Mouse (Mus musculus) large intestine, adult 2 months (tissue): ENCODE results near the gene Gm29133. TPM values are rescaled to one million over a fixed set of nuclear protein-coding genes. Genes with fewer than 3 reads are reported as not detected.

ENCODE experiments used
- polyA plus RNA-seq: library from polyadenylated mRNA; depleted of rRNA; stranded (reverse); fragments of >200 nt; gene quantifications from 2 replicates; pipeline ENCODE4 v1.2.3, GENCODE M21; 2012; rRNA removed

Gene Gm29133
- polyA plus RNA-seq, 1 experiment = not detected

Other genes starting within 250 kb of the Gm29133 start
- gene Pdcd10, start 191.3 kb upstream of the Gm29133 start, polyA plus RNA-seq = 6.4 and 8.1 TPM in 2 replicates
- gene Serpini1, start 190.7 kb upstream of the Gm29133 start, polyA plus RNA-seq = 0.72 and 0.91 TPM in 2 replicates
- gene Golim4, start 208.8 kb downstream of the Gm29133 start, polyA plus RNA-seq = 19.0 and 33.6 TPM in 2 replicates